ENCODE assay signal across 21 mouse cellular contexts in the genomic region with DNA sequence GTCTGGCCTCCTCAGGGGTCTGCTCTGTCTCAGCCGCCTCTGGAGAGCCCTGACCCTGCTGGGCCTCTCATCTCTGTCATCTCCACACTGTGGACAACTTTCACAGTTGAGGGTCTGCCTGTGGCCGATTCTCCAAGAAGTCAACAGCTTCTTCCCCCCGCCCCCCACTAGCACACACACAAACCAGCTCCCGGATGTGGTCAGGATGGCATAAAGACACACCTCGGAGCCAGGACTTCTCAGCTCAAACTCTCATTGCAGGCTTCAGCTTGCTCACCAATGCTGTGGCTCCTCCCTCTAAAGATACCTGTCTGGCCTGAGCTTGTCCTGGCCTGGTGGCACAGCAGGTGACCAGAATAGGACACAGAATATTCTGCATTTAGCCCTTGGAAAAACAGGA.
DNase-seq lines count a peak whose midpoint lies in the region; ATAC-seq lines count a peak whose summit lies in the region.
"Had no signal": no experiment of that assay in that cellular context is flagged by ENCODE, and none has a peak within 500 bp of the region (broad histone marks: within the 10 kb centered on the region; RNA-seq: fewer than 3 reads in every experiment).

No protein-coding gene starts in this region.

- H3K27me3 ChIP-seq in intestine, embryonic 14.5 days (replicated peaks; ENCODE audit: control insufficient read depth, insufficient read depth, low read length), result peaks cover 74% of the 10 kb centered on the region
- peaks cover 52% of the 10 kb centered on the region for H3K27me3 ChIP-seq in intestine, embryonic 15.5 days (replicated peaks)

- no peak overlapping the region for H3K4me3 ChIP-seq in intestine, embryonic 14.5 days (ENCODE audit: low read depth, low read length)
- H3K4me3 ChIP-seq in intestine, embryonic 15.5 days (replicated peaks), result no peak overlapping the region
- H3K4me3 ChIP-seq: embryonic facial prominence, embryonic 12.5 days; forebrain, embryonic 15.5 days; hindbrain, embryonic 12.5 days; limb, embryonic 15.5 days; liver, embryonic 15.5 days; midbrain, embryonic 10.5 days; neural tube, embryonic 12.5 days had no signal

- no peaks in the 10 kb centered on the region for H3K9me3 ChIP-seq in intestine, embryonic 14.5 days (ENCODE audit: control insufficient read depth, low read length)
- no peaks in the 10 kb centered on the region for H3K9me3 ChIP-seq in intestine, embryonic 15.5 days
- H3K9me3 ChIP-seq: embryonic facial prominence, embryonic 12.5 days; forebrain, embryonic 15.5 days; hindbrain, embryonic 12.5 days; limb, embryonic 15.5 days; liver, embryonic 15.5 days; midbrain, embryonic 10.5 days; neural tube, embryonic 12.5 days had no signal

- no peak overlapping the region for H3K27ac ChIP-seq in intestine, embryonic 14.5 days (ENCODE audit: low read depth)
- H3K27ac ChIP-seq in intestine, embryonic 15.5 days, result no peak overlapping the region
- H3K27ac ChIP-seq: embryonic facial prominence, embryonic 12.5 days; forebrain, embryonic 15.5 days; hindbrain, embryonic 12.5 days; limb, embryonic 15.5 days; liver, embryonic 15.5 days; midbrain, embryonic 10.5 days; neural tube, embryonic 12.5 days had no signal

- no peak for ATAC-seq in intestine, embryonic 14.5 days (replicated peaks; ENCODE audit: low FRiP score, low TSS enrichment, low read depth)
- no peak; the same call in 1 of the 2 replicates for ATAC-seq in intestine, embryonic 15.5 days
- peak; percentile 11 for ATAC-seq in erythroid progenitor cell, adult 5-6 weeks (replicated peaks; ENCODE audit: low FRiP score, poor library complexity, severe bottlenecking)
- ATAC-seq: forebrain, embryonic 15.5 days; intestine, embryonic 16.5 days had no signal

- H3K36me3 ChIP-seq in intestine, embryonic 14.5 days (ENCODE audit: control insufficient read depth, insufficient read depth, low read length), result no peaks in the 10 kb centered on the region
- H3K36me3 ChIP-seq in intestine, embryonic 15.5 days, result no peaks in the 10 kb centered on the region
- H3K36me3 ChIP-seq: embryonic facial prominence, embryonic 12.5 days; forebrain, embryonic 15.5 days; hindbrain, embryonic 12.5 days; limb, embryonic 15.5 days; liver, embryonic 15.5 days; midbrain, embryonic 10.5 days; neural tube, embryonic 12.5 days had no signal

- no peak overlapping the region for H3K9ac ChIP-seq in intestine, embryonic 14.5 days (ENCODE audit: low read length)
- H3K9ac ChIP-seq in intestine, embryonic 15.5 days, result no peak overlapping the region
- H3K9ac ChIP-seq: embryonic facial prominence, embryonic 12.5 days; forebrain, embryonic 15.5 days; hindbrain, embryonic 12.5 days; limb, embryonic 15.5 days; liver, embryonic 15.5 days; neural tube, embryonic 12.5 days had no signal

- peaks cover 16% of the 10 kb centered on the region for H3K4me1 ChIP-seq in intestine, embryonic 14.5 days (replicated peaks; ENCODE audit: control insufficient read depth, insufficient read depth, low read length)
- peaks cover 26% of the 10 kb centered on the region for H3K4me1 ChIP-seq in intestine, embryonic 15.5 days (replicated peaks)
- H3K4me1 ChIP-seq: liver, embryonic 15.5 days had no signal

- H3K4me2 ChIP-seq in intestine, embryonic 14.5 days (ENCODE audit: low read length), result peak overlapping the region; percentile 32; the same call in 1 of the 2 replicates
- H3K4me2 ChIP-seq in intestine, embryonic 15.5 days (replicated peaks), result no peak overlapping the region
- H3K4me2 ChIP-seq: embryonic facial prominence, embryonic 12.5 days; forebrain, embryonic 15.5 days; hindbrain, embryonic 12.5 days; limb, embryonic 15.5 days; liver, embryonic 15.5 days; neural tube, embryonic 12.5 days had no signal

- 35% methylated on average over 5 of the region's 5 CpGs for WGBS in intestine, embryonic 14.5 days
- 40% methylated on average over 5 of the region's 5 CpGs for WGBS in intestine, embryonic 15.5 days

- no peak for DNase-seq in intestine, embryonic 14.5 days (ENCODE audit: low spot score)
- peak; percentile 38 for DNase-seq in CD4-positive helper T cell, adult 2 months (ENCODE audit: low read depth, low spot score)
- DNase-seq in thymus, postnatal 0 days (ENCODE audit: low spot score), result peak; percentile 65
- no peak for DNase-seq in gastrocnemius, postnatal 10 days
- no peak for DNase-seq in left cerebral cortex, postnatal 25 days (ENCODE audit: low spot score in 2 of 2)
- no peak for DNase-seq in spleen, postnatal 4 days (ENCODE audit: low spot score in 2 of 2)
- DNase-seq: adrenal gland, adult 2 months; cerebellum, adult 8-10 months; gastrocnemius, postnatal 25 days; layer of hippocampus, postnatal 36 days; right cerebral cortex, adult 18-20 months had no signal

- intact Hi-C loops in left cerebral cortex, postnatal 25 days (cut with DNase I), result loop anchor here (5.0 kb wide), 1 partner anchor 184 kb away; no protein-coding TSS in a partner anchor

Comparison
In these comparisons a context has a peak if more than half of its experiments do, and no peak if none do; other contexts are left out.
1. DNase-seq: peak in CD4-positive helper T cell, adult 2 months (single experiment) and thymus, postnatal 0 days (single experiment); none in intestine, embryonic 14.5 days (single experiment), gastrocnemius, postnatal 10 days (single experiment), left cerebral cortex, postnatal 25 days (0 of 2) and spleen, postnatal 4 days (0 of 2).